Mouse (Mus musculus): ENCODE data around the gene Ergic1. TPM values are rescaled to one million over a fixed set of nuclear protein-coding genes. Genes with fewer than 3 reads are reported as not detected.

Gene Ergic1
- total RNA-seq, 2 experiments from 2014 or later, result 47.5 to 56.2 TPM

DNA sequence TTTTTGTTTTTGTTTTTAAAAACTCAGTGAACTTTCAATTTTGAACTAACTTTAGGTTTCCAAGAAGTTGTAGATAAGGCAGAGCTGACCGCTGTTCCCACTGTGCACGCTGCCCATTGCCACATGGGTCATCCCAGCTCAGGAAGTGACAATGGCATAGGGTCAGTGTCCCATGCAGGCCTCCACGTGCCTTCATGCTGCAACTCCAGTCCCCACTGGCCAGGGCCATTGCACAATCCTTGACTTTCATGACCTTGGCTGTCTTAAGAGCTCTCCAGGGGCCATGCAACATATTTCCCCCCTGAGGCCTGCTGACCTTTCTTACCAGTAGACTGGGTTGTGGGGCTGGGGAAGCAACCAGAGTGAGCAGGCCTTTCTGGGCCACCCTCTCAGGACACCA is 10.1 kb downstream of the Ergic1 start:
- peak in 1 of 2 experiments; percentile 51 for DNase-seq
- intact Hi-C loops (cut with DNase I), result no loop called here

DNA sequence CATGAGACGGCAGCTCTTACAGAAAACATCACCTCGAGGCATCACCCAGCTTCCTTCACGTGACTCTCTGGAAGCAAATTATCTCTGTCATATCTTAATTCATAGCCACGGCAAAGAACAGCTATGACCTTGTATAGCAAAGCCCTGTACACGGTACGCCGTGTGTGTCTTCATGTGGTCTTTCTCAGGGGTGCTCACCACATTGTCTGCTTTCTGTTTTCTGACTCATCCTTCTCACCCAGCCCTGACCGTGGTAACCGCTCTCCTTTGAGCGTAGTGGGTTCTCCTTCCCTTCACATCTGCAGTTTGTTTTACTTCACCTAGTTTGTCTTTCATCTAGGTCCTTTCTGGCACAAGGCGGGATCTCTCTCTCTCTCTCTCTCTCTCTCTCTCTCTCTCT is 11.0 kb downstream of the Ergic1 start:
- intact Hi-C loops (cut with DNase I), result no loop called here
- no peak for DNase-seq

DNA sequence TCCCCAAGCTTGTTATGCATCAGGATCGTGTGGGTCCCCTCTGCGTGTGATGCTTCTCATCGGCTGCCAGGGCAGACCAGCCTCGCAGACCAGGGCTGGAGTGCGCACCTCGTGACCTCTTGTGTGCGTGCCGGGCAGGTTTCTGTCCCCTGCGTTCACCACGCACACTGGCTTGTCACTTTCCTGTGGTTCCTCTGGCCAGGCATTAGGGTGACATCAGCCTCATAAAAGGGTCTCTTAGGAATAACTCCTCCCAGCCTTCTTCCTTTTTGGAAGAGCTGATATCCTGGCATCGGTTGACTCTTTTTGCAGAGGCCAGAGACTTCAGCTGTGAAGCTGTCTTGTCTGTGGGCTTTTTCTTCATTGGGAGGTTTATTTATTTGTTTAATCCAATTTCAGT is 12.8 kb downstream of the Ergic1 start:
- peak in 1 of 2 experiments; percentile 38 for DNase-seq
- intact Hi-C loops (cut with DNase I), result no loop called here

DNA sequence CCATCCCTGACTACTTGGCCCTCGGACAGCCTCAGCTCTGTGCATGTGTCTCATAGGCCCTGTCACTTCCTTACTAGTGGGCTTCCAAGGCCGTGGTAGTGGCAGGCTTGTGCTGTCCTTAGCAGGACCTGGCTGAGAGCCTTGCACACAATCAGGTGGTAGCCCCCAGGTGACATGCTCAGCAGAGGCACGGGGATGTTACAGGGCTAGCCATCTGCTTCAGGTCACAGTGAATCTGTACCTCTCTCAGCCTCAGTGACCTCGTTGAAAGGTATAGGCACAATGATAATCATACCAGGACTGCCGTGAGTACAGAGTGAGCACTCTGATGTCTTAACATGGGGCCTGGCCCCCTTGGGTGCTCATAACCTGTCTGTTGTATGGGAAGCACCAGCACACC is 13.4 kb downstream of the Ergic1 start:
- no peak for DNase-seq
- intact Hi-C loops (cut with DNase I), result no loop called here

DNA sequence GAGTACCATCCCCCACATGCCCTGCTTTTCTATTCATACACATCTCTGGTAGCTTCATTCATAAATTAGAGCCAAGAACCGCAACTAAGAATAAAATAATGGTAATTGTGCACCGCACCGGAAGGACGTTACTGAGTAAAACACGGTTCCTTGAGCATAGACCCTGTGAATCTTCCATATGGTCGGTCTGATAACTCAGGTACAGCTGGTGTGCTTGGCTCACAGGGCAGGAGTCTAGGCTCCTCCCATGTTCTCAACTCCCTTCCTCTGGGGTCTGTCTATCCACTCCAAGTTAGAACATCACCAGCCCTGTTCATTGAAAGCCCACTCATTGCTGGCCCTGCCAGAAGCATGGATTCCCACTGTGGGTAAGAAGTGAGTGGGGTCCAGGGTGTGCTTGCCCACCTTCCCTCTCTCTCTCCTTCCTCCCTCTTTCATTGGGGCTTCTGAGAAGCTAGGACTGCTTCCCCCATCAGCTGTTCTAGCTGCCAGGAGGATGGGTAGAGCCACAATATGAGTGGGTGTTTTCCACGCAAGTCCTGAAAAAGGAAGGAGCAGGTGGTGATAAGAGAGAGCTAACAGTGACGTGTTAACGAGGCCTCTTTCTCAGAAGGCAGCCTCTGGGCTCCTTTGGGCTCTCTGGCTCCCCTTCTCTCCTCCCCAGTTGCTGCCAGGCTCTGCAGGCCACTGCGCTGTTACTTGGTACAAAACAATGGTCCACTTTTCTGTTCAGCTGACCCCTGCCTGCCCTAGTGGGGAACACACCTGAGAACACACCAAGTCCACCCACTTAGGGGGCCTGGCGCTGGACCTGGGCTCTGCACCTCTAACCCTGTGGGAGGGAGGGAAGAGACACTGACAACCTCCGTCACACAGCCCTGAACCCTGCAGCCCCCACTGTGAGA is 14.7 kb downstream of the Ergic1 start:
- no peak for DNase-seq
- intact Hi-C loops (cut with DNase I), result no loop called here

DNA sequence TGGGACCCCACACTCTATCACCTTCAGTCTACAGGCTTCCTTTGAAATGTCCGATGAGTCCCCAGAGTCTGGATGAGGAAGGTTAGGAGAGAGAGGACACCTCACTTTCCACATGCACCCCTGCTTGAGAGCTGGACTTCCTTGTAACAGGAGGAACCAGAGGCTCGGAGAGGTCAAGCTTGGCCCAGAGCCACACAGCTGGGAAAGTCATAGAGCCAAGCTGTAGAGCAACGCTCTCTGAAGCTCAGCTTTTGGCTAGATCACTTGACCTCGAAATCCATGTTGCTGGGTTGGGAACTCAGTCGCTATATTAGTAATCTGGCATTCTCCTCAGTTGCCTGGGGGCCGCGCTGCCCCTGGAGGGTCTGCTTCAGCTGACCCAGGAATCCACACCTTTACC is 15.5 kb downstream of the Ergic1 start:
- peak; percentile 77 to 82 for DNase-seq
- intact Hi-C loops (cut with DNase I), result no loop called here

DNA sequence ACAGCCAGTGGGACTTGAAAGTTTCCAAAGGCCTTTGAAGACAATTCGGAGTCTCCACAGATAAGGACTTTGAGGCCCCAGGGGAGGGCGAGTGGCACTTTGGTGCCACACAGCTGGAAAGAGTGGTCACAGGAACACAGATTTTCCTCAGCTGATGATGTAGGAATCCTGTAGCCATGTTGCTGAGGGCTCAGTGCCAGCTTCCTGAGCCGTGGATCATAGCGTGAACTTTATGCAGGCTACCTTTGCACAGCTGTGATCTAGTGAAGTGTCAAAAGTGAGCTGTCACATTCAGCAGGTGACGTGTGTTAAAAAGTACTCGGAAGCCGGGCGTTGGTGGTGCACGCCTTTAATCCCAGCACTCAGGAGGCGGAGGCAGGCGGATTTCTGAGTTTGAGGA is 16.0 kb downstream of the Ergic1 start:
- no peak for DNase-seq
- intact Hi-C loops (cut with DNase I), result no loop called here

DNA sequence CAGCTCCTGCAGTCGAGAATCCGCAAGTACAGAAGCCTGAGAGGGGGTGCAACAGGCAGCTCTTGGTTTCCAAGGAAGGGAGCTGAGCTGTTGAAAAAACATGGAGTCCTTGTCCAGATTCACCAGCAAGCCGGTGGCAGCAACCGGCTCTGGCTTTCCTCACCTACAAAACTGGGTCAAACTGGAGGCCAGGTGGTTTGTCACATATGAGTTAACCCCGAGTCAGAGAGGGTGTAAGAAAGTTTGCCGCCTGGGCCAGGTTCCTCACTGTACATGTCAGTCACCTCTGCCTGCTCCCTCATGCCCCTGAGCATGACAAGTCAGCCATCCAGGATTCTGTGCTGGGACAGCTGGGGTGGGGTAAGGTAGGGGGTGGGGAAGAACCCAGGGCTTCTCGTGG is 16.9 kb downstream of the Ergic1 start:
- intact Hi-C loops (cut with DNase I), result no loop called here
- no peak for DNase-seq

DNA sequence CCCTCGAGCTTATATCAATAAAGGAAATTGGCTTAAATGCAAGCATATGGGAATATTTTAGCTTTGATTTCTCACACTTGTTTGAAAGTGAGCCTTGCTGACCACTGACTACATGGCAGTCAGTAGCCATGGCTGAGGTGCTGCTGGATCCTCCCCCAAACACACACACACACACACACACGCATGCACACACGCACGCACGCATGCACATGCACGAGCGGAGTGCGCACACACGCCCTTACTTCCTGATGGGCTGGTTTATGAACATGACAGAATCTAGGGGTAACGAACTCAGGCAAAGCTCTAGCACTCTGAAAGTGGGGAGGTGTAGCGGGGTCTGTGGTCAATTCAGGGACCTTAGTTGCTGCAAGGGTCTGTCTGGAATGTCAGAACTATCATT is 17.5 kb downstream of the Ergic1 start:
- DNase-seq, result no peak
- intact Hi-C loops (cut with DNase I), result no loop called here

DNA sequence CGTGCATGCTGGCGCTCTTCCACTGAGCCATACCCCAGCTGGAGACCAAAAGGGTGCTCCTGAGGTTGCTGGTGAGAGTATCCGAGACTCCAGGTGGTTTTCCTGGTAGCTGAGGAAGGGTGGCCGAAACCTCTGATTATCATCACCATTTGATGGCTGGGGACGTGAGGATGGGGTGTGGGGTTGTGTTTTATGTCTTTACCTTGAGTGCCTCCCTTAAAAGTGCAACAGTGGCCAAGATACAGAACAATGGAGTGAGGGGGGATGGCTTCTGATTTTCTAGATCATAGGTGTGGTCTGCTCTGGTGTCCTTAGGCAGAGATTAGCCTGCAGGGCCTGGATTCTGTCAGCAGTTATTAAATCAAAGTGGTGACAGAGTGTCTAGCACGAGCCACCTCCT is 18.1 kb downstream of the Ergic1 start:
- intact Hi-C loops (cut with DNase I), result no loop called here

DNA sequence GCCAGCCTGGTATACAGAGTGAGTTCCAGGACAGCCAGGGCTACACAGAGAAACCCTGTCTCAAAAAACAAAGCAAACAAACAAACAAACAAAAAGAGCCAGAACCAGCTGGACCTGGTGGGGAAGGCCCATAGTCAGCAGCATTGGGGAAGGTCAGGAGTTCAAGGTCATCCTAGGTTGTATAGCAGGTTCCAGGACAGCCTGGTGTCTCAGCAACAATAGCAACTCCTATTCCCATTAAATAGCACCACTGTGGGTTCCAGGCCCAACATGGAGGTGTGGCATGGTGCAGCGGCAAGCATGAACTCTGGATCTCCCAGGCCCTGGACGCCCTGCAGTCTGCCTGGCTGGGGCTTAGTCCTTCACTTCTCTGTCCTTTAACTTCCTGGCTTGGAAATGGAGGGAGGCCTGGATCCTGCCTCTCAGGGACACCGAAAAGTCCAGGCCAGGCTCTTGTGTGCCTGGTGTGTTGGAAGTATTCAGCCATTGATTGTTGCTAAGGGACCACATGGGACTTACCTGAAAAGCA is 19.6 kb downstream of the Ergic1 start:
- intact Hi-C loops (cut with DNase I), result no loop called here

More for the DNA sequence above, 18.1 kb downstream of the Ergic1 start:
- DNase-seq, result no peak

DNA sequence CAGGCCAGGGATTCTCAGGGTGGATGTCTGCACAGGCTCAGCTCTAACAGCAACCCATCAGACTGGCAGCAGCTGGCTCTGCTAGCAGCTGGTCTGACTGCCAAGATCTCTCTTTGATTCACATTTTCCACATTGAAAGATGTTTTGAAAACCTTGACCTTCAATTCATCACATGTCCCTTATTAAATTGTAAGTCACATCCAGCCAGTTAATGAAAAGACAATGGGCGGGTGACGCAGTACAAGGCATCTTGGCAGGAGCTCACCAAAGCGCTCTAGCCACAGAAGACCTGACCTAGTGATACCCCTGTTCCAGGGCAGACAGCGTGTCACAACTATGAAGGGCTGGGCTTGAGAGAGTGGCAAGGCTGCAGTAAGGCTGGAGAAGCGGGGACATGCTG is 21.0 kb downstream of the Ergic1 start:
- DNase-seq, result peak in 1 of 2 experiments; percentile 55
- intact Hi-C loops (cut with DNase I), result no loop called here

More for the DNA sequence above, 19.6 kb downstream of the Ergic1 start:
- no peak for DNase-seq

DNA sequence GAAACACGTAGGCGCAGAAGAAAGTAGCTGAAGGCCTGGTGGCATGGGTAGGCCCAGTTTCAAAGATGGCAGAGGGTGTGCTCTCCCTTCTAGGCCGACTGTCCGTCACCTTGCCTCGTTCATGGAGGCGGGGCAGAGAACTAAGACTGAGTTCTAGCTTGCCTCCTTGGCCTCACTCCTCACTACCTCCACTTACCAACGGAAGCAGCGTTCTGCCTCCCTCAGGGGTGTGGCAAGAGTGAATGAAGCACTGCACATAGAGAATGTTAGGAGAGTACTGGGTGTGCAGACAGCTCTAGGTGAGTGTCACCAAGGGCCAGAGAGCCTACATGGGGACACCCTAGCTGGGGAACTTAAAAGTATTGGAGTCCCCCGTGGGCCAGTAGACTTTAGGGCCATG is 21.8 kb downstream of the Ergic1 start:
- intact Hi-C loops (cut with DNase I), result no loop called here
- no peak for DNase-seq

DNA sequence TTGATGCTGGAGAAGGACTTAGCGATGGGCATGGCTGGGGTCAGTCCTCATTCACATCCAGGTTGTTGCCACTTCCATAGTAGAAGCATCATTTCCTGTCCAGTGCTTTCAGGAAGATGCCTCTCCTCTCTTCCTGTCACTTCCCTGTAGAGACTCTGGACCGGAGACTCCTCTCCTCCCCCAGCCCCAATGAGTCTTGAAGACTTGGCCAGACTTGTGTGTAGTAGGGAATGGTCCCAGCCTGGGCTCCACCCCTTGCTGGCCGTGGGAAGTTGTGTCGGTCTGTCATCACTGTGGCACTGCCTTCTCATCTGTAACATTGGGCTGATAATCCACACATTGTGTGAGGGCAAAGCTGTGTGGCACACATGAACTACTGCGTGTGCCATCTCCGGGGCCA is 22.3 kb downstream of the Ergic1 start:
- intact Hi-C loops (cut with DNase I), result loop anchor here (2.0 kb wide), 2 partner anchors 37 to 75 kb away; no protein-coding TSS in a partner anchor
- DNase-seq, result no peak

DNA sequence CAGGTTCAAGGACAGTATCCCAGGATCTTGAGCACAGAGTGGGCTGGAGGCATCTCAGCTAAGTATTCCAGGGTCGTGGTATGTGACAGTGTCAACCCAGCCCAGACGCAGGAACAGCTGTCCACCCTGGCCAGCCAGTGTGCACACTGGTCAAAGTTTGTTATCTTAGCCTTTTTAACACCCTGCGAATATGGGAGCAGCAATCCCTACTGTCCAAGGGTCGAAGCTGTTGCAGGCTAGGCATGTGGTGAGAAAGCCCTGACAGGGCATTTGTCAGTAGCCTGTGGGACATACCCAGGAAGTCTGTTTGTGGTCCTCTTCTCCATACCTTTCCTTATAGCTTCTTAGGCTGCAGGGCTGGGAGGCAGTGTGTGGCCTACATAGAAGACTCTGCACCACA is 22.8 kb downstream of the Ergic1 start:
- intact Hi-C loops (cut with DNase I), result loop anchor here (2.0 kb wide), 2 partner anchors 37 to 75 kb away; no protein-coding TSS in a partner anchor
- no peak for DNase-seq

DNA sequence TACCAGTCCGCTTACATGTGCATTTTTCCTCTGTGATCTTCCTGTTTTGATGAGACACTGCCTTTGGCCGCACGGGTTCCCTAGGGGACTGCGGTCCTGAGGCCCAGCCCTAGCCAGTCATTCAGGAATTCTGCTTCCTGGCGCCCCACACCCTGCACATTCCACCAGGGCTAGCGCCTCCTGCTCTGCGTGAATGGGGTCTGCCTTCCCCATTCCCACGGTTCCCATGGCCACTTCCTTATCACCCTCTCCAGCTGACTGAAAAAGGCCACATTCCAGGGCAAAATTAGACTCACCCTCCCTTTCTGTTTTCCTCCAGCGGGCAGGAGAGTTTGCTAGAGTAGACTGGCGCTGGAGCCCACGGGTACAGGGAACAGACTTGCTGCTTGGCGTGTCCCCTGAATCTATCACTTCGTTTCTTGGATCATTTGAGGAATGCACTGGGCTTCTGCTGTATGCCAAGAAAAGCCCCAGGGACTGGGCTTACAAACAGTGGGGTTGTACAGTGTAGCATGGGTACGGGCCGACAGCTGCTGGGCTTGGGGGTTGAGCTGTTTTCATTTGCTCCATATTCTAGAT is 23.4 kb downstream of the Ergic1 start:
- intact Hi-C loops (cut with DNase I), result loop anchor here (2.0 kb wide), 2 partner anchors 38 to 76 kb away; no protein-coding TSS in a partner anchor
- peak; percentile 77 to 87 for DNase-seq

DNA sequence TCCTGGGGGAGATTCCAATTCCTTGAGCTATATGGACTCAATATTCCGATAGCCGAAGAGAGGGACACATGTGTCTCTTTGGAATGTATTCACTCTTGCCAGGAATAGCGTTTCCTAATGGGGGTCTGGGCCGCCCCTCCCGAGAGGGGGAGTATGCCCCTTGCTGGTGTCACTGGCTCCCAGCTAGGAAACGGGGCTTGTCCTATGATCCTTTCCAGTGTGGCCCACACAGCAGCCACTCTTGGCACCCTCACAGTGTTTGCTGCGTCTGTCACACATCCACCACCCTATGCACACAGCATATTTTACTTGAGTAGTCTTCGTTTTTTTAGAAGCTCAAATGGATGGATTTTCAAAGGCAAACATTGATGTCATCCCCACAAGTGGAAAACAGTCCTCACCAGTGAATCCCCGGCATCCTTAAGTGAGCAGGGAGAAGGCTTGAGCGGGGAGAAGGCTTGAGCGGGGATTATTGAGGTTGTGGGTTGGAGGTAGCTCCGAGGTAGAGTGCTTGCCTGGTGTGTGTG is 26.7 kb downstream of the Ergic1 start:
- intact Hi-C loops (cut with DNase I), result no loop called here
- no peak for DNase-seq

DNA sequence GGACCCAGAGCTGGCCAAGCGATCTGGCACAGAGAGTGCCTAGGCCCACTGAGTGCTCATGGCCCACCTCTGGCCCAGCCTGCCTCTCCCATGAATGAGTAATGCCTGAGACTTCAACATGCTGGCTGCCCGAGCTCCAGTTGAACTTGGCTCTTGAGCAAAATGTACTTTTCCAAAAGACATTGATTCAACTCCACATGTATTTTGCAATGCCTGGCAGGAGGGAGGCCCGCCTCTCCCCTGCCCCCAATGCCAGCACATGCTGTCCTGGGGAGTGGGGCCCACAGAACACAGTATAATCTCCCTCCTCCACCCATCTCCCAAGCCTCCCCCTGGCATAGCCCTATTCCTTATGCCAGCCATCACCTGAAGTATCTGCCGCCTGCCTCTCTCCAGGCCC is 31.2 kb downstream of the Ergic1 start:
- intact Hi-C loops (cut with DNase I), result no loop called here
- peak; percentile 60 to 70 for DNase-seq

DNA sequence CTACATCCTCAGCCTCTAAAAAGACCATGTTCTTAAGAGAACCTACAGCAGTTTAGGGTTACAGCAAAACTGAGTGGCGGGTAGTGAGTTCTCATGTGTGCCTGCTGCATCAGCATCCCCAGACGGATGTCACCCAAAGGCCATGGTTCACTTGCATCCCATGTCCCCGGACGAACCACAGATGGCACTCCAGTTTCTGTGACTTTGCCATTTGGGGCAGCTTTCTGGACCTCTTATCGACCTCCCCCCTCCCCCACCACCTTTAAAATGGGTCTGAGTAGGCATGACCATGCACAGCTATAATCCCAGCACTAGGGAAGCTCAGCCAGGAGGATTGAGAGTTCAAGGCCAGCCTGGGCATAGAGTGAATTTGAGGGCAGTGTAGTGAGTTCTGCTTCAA is 31.9 kb downstream of the Ergic1 start:
- intact Hi-C loops (cut with DNase I), result no loop called here
- no peak for DNase-seq

DNA sequence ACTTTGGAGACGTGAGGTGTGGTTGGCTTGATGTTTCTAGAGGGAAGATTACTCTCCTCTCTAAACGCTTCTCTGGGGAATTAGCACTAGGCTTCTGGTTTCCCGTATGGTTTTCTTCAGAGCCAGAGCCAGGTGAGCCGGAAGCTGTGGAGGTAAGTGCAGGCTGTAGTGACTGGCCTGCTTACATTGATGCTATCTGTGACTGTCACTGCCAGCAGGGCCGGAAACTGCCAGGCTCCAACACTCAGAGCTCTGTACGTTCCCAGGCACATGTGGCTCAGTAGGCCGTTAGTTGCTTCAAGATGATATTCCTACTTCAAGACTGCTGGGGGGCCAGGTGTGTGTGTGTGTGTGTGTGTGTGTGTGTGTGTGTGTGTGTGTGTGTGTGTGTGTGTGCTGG is 32.9 kb downstream of the Ergic1 start:
- intact Hi-C loops (cut with DNase I), result no loop called here

DNA sequence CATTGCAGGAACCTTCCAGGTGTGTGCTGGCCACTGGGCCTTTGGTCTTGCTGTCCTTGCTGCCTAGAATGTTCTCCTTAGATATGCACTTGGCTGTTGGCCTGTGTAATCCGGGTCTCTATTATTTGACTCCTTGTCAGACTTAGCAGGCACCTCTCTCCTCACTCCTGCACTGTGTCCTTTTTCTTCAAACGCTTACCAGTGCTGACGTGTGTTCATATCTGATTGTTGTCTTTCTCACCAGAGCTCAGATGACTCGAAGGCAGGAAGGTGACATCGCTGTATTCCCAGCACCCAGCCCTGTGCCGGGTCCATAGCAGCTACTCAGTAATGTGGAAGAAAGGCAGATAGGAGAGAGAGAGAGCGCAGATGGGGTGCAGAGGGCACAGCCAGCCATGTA is 33.7 kb downstream of the Ergic1 start:
- intact Hi-C loops (cut with DNase I), result no loop called here

More for the DNA sequence above, 32.9 kb downstream of the Ergic1 start:
- no peak for DNase-seq

More for the DNA sequence above, 33.7 kb downstream of the Ergic1 start:
- DNase-seq, result no peak

All from heart, postnatal 36 days (tissue).